7 mouse cellular contexts compared by ENCODE assay signal in genomic region chr2:20967646-20968351, GRCm38 (mm10). TPM values are rescaled to one million over a fixed set of nuclear protein-coding genes. Genes with fewer than 3 reads are reported as not detected.
DNase-seq lines count a peak whose midpoint lies in the region; ATAC-seq and TF ChIP-seq lines count a peak whose summit lies in the region.

No protein-coding gene starts in this region.

- peaks cover 0 to 6% of the 10 kb centered on the region in 2 experiments for H3K36me3 ChIP-seq in CH12.LX (replicated peaks in 1 of 2; ENCODE audit: control insufficient read depth in 1 of 2, insufficient read depth in 1 of 2, low read length in 1 of 2)
- no peaks in the 10 kb centered on the region for H3K36me3 ChIP-seq in limb, embryonic 12.5 days
- H3K36me3 ChIP-seq in midbrain, postnatal 0 days (ENCODE audit: insufficient read depth, low read length) = no peaks in the 10 kb centered on the region
- H3K36me3 ChIP-seq in testis, adult 2 months (ENCODE audit: control insufficient read depth, insufficient read depth, low read length) = no peaks in the 10 kb centered on the region

- no peaks in the 10 kb centered on the region for H3K27me3 ChIP-seq in CH12.LX (replicated peaks)
- no peaks in the 10 kb centered on the region for H3K27me3 ChIP-seq in Patski
- no peaks in the 10 kb centered on the region for H3K27me3 ChIP-seq in limb, embryonic 12.5 days
- H3K27me3 ChIP-seq in midbrain, postnatal 0 days (ENCODE audit: insufficient read depth, low read length) = no peaks in the 10 kb centered on the region
- H3K27me3 ChIP-seq in testis, adult 2 months (ENCODE audit: control insufficient read depth, insufficient read depth, low read length) = no peaks in the 10 kb centered on the region; the same call in none of the 2 replicates

- H3K9ac ChIP-seq in CH12.LX (ENCODE audit: insufficient read depth, low read depth) = peak overlapping the region; percentile 83
- peak overlapping the region; percentile 97 for H3K9ac ChIP-seq in limb, embryonic 12.5 days (replicated peaks)
- H3K9ac ChIP-seq in midbrain, postnatal 0 days (replicated peaks; ENCODE audit: low read length, poor library complexity, severe bottlenecking) = peak overlapping the region; percentile 96

- peaks cover 0 to 40% of the 10 kb centered on the region in 2 experiments; a peak in 3 of 4 replicates for H3K4me1 ChIP-seq in CH12.LX (ENCODE audit: control insufficient read depth in 1 of 2, insufficient read depth in 2 of 2)
- 0 out of 2 replicates have a peak, but pooled peaks cover 3% of the 10 kb centered on the region for H3K4me1 ChIP-seq in embryonic fibroblast, embryonic 13.5 days (ENCODE audit: control insufficient read depth, insufficient read depth, low read length)
- peaks cover 23% of the 10 kb centered on the region for H3K4me1 ChIP-seq in limb, embryonic 12.5 days (replicated peaks)
- H3K4me1 ChIP-seq in midbrain, postnatal 0 days (ENCODE audit: insufficient read depth, low read length) = peaks cover 14% of the 10 kb centered on the region
- H3K4me1 ChIP-seq in testis, adult 2 months (ENCODE audit: control insufficient read depth, insufficient read depth, low read length) = peaks cover 7% of the 10 kb centered on the region

- dilution Hi-C loops in CH12.LX (cut with MboI; ENCODE audit: extremely low pct_ligation_motif_present, extremely low pct_unique_long_range_greater_than_20kb, low sequenced_read_pairs) = no loop called here

- no peak for TF ChIP-seq EP300 in CH12.LX (IDR thresholded peaks at IDR 0.05; ENCODE audit: low read length)

- no peak for DNase-seq in CH12.LX (ENCODE audit: extremely low read depth)
- no peak for DNase-seq in Patski (ENCODE audit: low read depth, low spot score)
- peak; percentile 13 for DNase-seq in heart, postnatal 25 days (ENCODE audit: low spot score)
- peak; percentile 31 for DNase-seq in midbrain, postnatal 0 days (ENCODE audit: low spot score)

- TF ChIP-seq POLR2A in CH12.LX (IDR thresholded peaks at IDR 0.05; ENCODE audit: low read depth, low read length) = no peak
- TF ChIP-seq POLR2A in embryonic fibroblast, embryonic 13.5 days (IDR thresholded peaks at IDR 0.05; ENCODE audit: low read depth, low read length) = no peak
- TF ChIP-seq POLR2A in testis, adult 2 months (IDR thresholded peaks at IDR 0.05; ENCODE audit: control insufficient read depth, low read depth, low read length) = no peak

- H3K79me2 ChIP-seq in CH12.LX (replicated peaks; ENCODE audit: control insufficient read depth, extremely low read depth, insufficient read depth, poor library complexity, severe bottlenecking) = peaks cover 27% of the 10 kb centered on the region

- in situ Hi-C loops in CH12.LX (cut with MboI; ENCODE audit: low pct_ligation_motif_present, low pct_unique_long_range_greater_than_20kb, low sequenced_read_pairs) (loop anchor here (10.0 kb wide), 1 partner anchor 53 kb away; no protein-coding TSS in a partner anchor), Patski (cut with MboI; ENCODE audit: low pct_unique_long_range_greater_than_20kb) (loop anchor here (5.0 kb wide), 1 partner anchor 60 kb away; no protein-coding TSS in a partner anchor)

- intact Hi-C loops in heart, postnatal 25 days (cut with DNase I) = loop anchor here (2.0 to 10.0 kb wide), 4 partner anchors 59 to 243 kb away; no protein-coding TSS in a partner anchor

- peak overlapping the region; percentile 98 for H3K4me2 ChIP-seq in CH12.LX (ENCODE audit: insufficient read depth, low read depth, poor library complexity, severe bottlenecking)
- peak overlapping the region; percentile 73 for H3K4me2 ChIP-seq in limb, embryonic 12.5 days
- H3K4me2 ChIP-seq in midbrain, postnatal 0 days (ENCODE audit: low read depth, low read length, poor library complexity, severe bottlenecking) = peak overlapping the region; percentile 95

- H3K9me3 ChIP-seq in CH12.LX (replicated peaks; ENCODE audit: low read length) = no peaks in the 10 kb centered on the region
- no peaks in the 10 kb centered on the region for H3K9me3 ChIP-seq in limb, embryonic 12.5 days
- no peaks in the 10 kb centered on the region for H3K9me3 ChIP-seq in midbrain, postnatal 0 days (ENCODE audit: low read length)

- CTCF ChIA-PET in Patski (lab: Charles Lee) = interaction anchor here (1.2 to 3.3 kb wide), 3 partner anchors 46 to 220 kb away, joined by 3 to 21 read pairs (median 4); no protein-coding TSS in a partner anchor

- H3K4me3 ChIP-seq in CH12.LX (replicated peaks in 1 of 3; ENCODE audit: low read depth in 2 of 3, low read length in 2 of 3, poor library complexity in 1 of 3) = peak overlapping the region; percentile 69 to 93 (median 79)
- peak overlapping the region; percentile 83 for H3K4me3 ChIP-seq in embryonic fibroblast, embryonic 13.5 days (ENCODE audit: insufficient read depth, low read length)
- peak overlapping the region; percentile 89 for H3K4me3 ChIP-seq in limb, embryonic 12.5 days (replicated peaks)
- H3K4me3 ChIP-seq in midbrain, postnatal 0 days (ENCODE audit: low read depth, low read length) = peak overlapping the region; percentile 93
- peak overlapping the region; percentile 88 for H3K4me3 ChIP-seq in testis, adult 2 months (ENCODE audit: control insufficient read depth, low read depth, low read length)

- under 1% methylated on average over 56 of the region's 57 CpGs for WGBS in limb, embryonic 12.5 days
- under 1% methylated on average over 44 of the region's 57 CpGs for WGBS in midbrain, postnatal 0 days

- peak; percentile 1 for ATAC-seq in Patski
- no peak for ATAC-seq in limb, embryonic 12.5 days (ENCODE audit: insufficient number of reproducible peaks, insufficient read depth, low FRiP score, low TSS enrichment, low read depth)
- ATAC-seq in midbrain, postnatal 0 days (ENCODE audit: low FRiP score) = peak; percentile 9

- TF ChIP-seq CTCF in CH12.LX (conservative IDR thresholded peaks at IDR 0.05 in 1 of 2, IDR thresholded peaks at IDR 0.05 in 1 of 2; ENCODE audit: low read depth in 2 of 2, low read length in 2 of 2) = no peak
- TF ChIP-seq CTCF in Patski (IDR thresholded peaks at IDR 0.05) = no peak
- no peak for TF ChIP-seq CTCF in embryonic fibroblast, embryonic 13.5 days (IDR thresholded peaks at IDR 0.05; ENCODE audit: borderline replicate concordance, insufficient read depth, low read length)
- TF ChIP-seq CTCF in midbrain, postnatal 0 days (IDR thresholded peaks at IDR 0.05) = no peak
- TF ChIP-seq CTCF in testis, adult 2 months (IDR thresholded peaks at IDR 0.05; ENCODE audit: control insufficient read depth, insufficient read depth, insufficient replicate concordance, low read depth, low read length) = no peak

- no peak for TF ChIP-seq RAD21 in CH12.LX (IDR thresholded peaks at IDR 0.05; ENCODE audit: low read depth, low read length)

- POLR2A ChIA-PET in Patski (lab: Charles Lee) = interaction anchor here (0.5 to 1.6 kb wide), 4 partner anchors 24 to 75 kb away, joined by 3 to 4 read pairs (median 3); no protein-coding TSS in a partner anchor

- no peak overlapping the region for H3K27ac ChIP-seq in CH12.LX (ENCODE audit: insufficient read depth, low read depth)
- peak overlapping the region; percentile 36 for H3K27ac ChIP-seq in embryonic fibroblast, embryonic 13.5 days (ENCODE audit: insufficient read depth, low read length)
- peak overlapping the region; percentile 98 for H3K27ac ChIP-seq in limb, embryonic 12.5 days
- H3K27ac ChIP-seq in midbrain, postnatal 0 days (ENCODE audit: low read depth, low read length) = peak overlapping the region; percentile 100
- H3K27ac ChIP-seq in testis, adult 2 months (ENCODE audit: control insufficient read depth, insufficient read depth, low read depth, low read length) = peak overlapping the region; percentile 74

TF ChIP-seq in CH12.LX, 34 proteins besides CTCF, POLR2A, EP300 and RAD21:
- TF ChIP-seq UBTF (IDR thresholded peaks at IDR 0.05; ENCODE audit: low read depth, low read length) (0 out of 2 replicates have a peak, but pooled peaks have one; percentile 67), MAX (IDR thresholded peaks at IDR 0.05; ENCODE audit: low read length) (no peak), SIN3A (IDR thresholded peaks at IDR 0.05; ENCODE audit: low read length) (peak; percentile 24; the same call in 1 of the 2 replicates), ZC3H11A (IDR thresholded peaks at IDR 0.05; ENCODE audit: low read depth, low read length) (no peak), CHD2 (IDR thresholded peaks at IDR 0.05; ENCODE audit: low read length) (no peak), MXI1 (IDR thresholded peaks at IDR 0.05; ENCODE audit: low read depth, low read length) (no peak)

RNA-seq across cellular contexts. Expression of gene Arhgap21, which starts 0.9 kb away (rescaled TPM):
- 7.2 and 10.8 TPM in 2 replicates for total RNA-seq in CH12.LX (2012; rRNA removed)
- total RNA-seq in CH12.LX (2014; rRNA removed) = 5.2 and 7.6 TPM in 2 replicates
- 22.7 and 25.0 TPM in 2 replicates for polyA plus RNA-seq in CH12.LX (2012; ENCODE audit: insufficient read length, low read depth)
- polyA plus RNA-seq in Patski (2021) = 42.9 TPM
- polyA plus RNA-seq in embryonic fibroblast, embryonic 13.5 days (2011; ENCODE audit: insufficient read length, low read depth, missing spikeins) = 82.7 and 83.0 TPM in 2 replicates
- 10 to 100 TPM; 70.6 to 77.9 TPM for total RNA-seq in heart, postnatal 25 days (2021)
- polyA plus RNA-seq in limb, embryonic 12.5 days (2016; fragmentation: Nextera tagmentation; extraction: Ambion mirVana) = 16.0 and 16.7 TPM in 2 replicates
- total RNA-seq in midbrain, postnatal 0 days (2014; rRNA removed) = 81.8 and 108 TPM in 2 replicates
- 24.2 and 31.6 TPM in 2 replicates for polyA plus RNA-seq in midbrain, postnatal 0 days (2015; fragmentation: Nextera tagmentation; extraction: Ambion mirVana)
- polyA plus RNA-seq in testis, adult 2 months (2012; rRNA removed) = 1.6 and 3.3 TPM in 2 replicates

Comparison
In these comparisons a context has a peak if more than half of its experiments do, and no peak if none do; other contexts are left out.
1. DNase-seq: peak in heart, postnatal 25 days (single experiment) and midbrain, postnatal 0 days (single experiment); none in CH12.LX (single experiment) and Patski (single experiment).
2. Peak in every context shown above with its lines, with median percentiles within 50 percentile points of each other: H3K4me2 ChIP-seq, H3K4me3 ChIP-seq and H3K9ac ChIP-seq.